Mouse (Mus musculus) adrenal gland, postnatal 36 days (tissue): Measurements from ENCODE around the gene Dleu7. TPM values are rescaled to one million over a fixed set of nuclear protein-coding genes. Genes with fewer than 3 reads are reported as not detected.

Source experiments
- DNase-seq, 2 experiments: peaks; one replicate each; pipeline ENCODE4 v3.0.0; 2021; ENCODE audit warnings: mixed read lengths in 1 of 2
- long read RNA-seq, 2 experiments: library from polyadenylated mRNA; stranded (forward); transcript quantifications; one replicate each; pipeline ENCODE4 v2.0.0; 2021; ENCODE audit warnings: borderline sequencing depth in 2 of 2
- total RNA-seq, 2 experiments: library from RNA; stranded (reverse); gene quantifications; 2 replicates each; pipeline ENCODE4 v1.2.3; 2021

Dleu7 gene
- total RNA-seq: not detected
- long read RNA-seq, experiment 1: 0 reads
- long read RNA-seq, experiment 2: 0 reads

- DNase-seq: peak; percentile 1 to 37
Observed at GRCm38 (mm10) chr14:62292488-62293339, at the start of gene Dleu7, which contains the start of gene Rnaseh2b. Dleu7 (minus strand) TSS chr14:62293047. Rnaseh2b (plus strand) TSS chr14:62292589.

GRCm38 (mm10) chr14:62341887-62342642, 49.2 kb upstream of the Dleu7 start:
- no peak for DNase-seq

- no peak for DNase-seq
Observed at GRCm38 (mm10) chr14:62339196-62339595, 46.3 kb upstream of the Dleu7 start.

GRCm38 (mm10) chr14:62333909-62334687, 41.3 kb upstream of the Dleu7 start:
- no peak for DNase-seq

- peak; percentile 90 to 94 for DNase-seq
Observed at GRCm38 (mm10) chr14:62331866-62332619, 39.2 kb upstream of the Dleu7 start.

- DNase-seq: no peak
Observed at GRCm38 (mm10) chr14:62331457-62331856, 38.6 kb upstream of the Dleu7 start.

GRCm38 (mm10) chr14:62329631-62330030, 36.8 kb upstream of the Dleu7 start:
- no peak for DNase-seq

GRCm38 (mm10) chr14:62328606-62329005, 35.8 kb upstream of the Dleu7 start:
- DNase-seq: no peak

- DNase-seq: no peak
Observed at GRCm38 (mm10) chr14:62327171-62327570, 34.3 kb upstream of the Dleu7 start.

- no peak for DNase-seq
Observed at GRCm38 (mm10) chr14:62326026-62326425, 33.2 kb upstream of the Dleu7 start.

GRCm38 (mm10) chr14:62324943-62325342, 32.1 kb upstream of the Dleu7 start:
- DNase-seq: no peak

- DNase-seq: no peak
Observed at GRCm38 (mm10) chr14:62323457-62323856, 30.6 kb upstream of the Dleu7 start.

- no peak for DNase-seq
Observed at GRCm38 (mm10) chr14:62322581-62323344, 29.9 kb upstream of the Dleu7 start.

- DNase-seq: no peak
Observed at GRCm38 (mm10) chr14:62311672-62312071, 18.8 kb upstream of the Dleu7 start.

- DNase-seq: no peak
Observed at GRCm38 (mm10) chr14:62309026-62309425, 16.2 kb upstream of the Dleu7 start.

- DNase-seq: no peak
Observed at GRCm38 (mm10) chr14:62307555-62307954, 14.7 kb upstream of the Dleu7 start.

- DNase-seq: no peak
Observed at GRCm38 (mm10) chr14:62300031-62300430, 7.2 kb upstream of the Dleu7 start.

- DNase-seq: peak in 1 of 2 experiments; percentile 27
Observed at GRCm38 (mm10) chr14:62298808-62299207, 6.0 kb upstream of the Dleu7 start.

- no peak for DNase-seq
Observed at GRCm38 (mm10) chr14:62292166-62292487, 720 bp downstream of the Dleu7 start.

- no peak for DNase-seq
Observed at GRCm38 (mm10) chr14:62291406-62291987, 1.4 kb downstream of the Dleu7 start.
